Mouse (Mus musculus) limb, embryonic 15.5 days (tissue): ENCODE measurements at regions not wholly inside any gene's neighbourhood (a gene's known extent, or its start where the extent isn't known, plus 50 kb on each side); places are given as distances from the start of the nearest gene placed in this dataset.

ENCODE experiments used
- ATAC-seq: fragments of 200-750 bp; cut with Nextera tagmentation; 2 replicates; pipeline ENCODE4 v1.8.0; 2017; ENCODE audit warnings: low read depth, moderate TSS enrichment; ENCODE audit not compliant: insufficient number of reproducible peaks, low FRiP score, low TSS enrichment
- H3K27ac ChIP-seq: fragments of 300-500 bp; sonication (generic); 2 replicates; pipeline ENCODE4 v1.5.1; 2015; ENCODE audit warnings: moderate library complexity, mild to moderate bottlenecking, inconsistent platforms
- H3K27me3 ChIP-seq: fragments of 300-500 bp; sonication (generic); 2 replicates; pipeline ENCODE4 v1.6.1; 2015; ENCODE audit warnings: inconsistent platforms
- H3K36me3 ChIP-seq: fragments of 300-500 bp; sonication (generic); 2 replicates; pipeline ENCODE4 v1.6.1; 2015; ENCODE audit warnings: inconsistent platforms
- H3K4me1 ChIP-seq: fragments of 300-500 bp; sonication (generic); 2 replicates; pipeline ENCODE4 v1.6.1; 2015; ENCODE audit warnings: inconsistent platforms
- H3K4me2 ChIP-seq: fragments of 300-500 bp; sonication (generic); 2 replicates; pipeline ENCODE4 v1.6.1; 2015; ENCODE audit warnings: mild to moderate bottlenecking, inconsistent platforms
- H3K4me3 ChIP-seq: fragments of 300-500 bp; sonication (generic); 2 replicates; pipeline ENCODE4 v1.5.1; 2015; ENCODE audit warnings: mild to moderate bottlenecking, inconsistent platforms
- H3K9ac ChIP-seq: fragments of 300-500 bp; sonication (generic); 2 replicates; pipeline ENCODE4 v1.6.1; 2015; ENCODE audit warnings: inconsistent platforms
- H3K9me3 ChIP-seq: fragments of 300-500 bp; sonication (generic); 2 replicates; pipeline ENCODE4 v1.6.1; 2016; ENCODE audit warnings: inconsistent platforms
- WGBS: fragments of 180-500 bp; shearing (Covaris S2); methylation state at CpG from one replicate; pipeline ENCODE4 v1.1.7; 2015; 5-methylcytosine and 5-hydroxymethylcytosine counted together

DNA sequence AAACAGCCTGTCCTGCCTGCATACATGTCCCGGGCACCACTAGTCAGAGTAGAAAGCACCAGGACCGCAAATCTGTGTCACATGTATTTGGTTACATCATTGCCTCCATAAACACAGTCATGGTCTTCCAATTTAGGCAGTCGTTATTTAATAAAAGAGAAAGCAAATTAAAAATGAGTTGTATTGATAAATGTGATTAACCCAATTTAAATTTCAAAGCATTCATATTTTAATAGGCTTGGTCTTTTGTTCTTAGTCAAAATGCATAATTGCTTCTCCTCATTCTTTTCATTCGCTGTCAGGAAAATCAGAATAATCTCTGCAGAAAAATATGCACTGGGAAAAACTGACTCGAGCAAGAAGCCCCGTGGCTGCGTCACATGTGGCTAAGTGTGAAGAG is 307.3 kb upstream of the Id4 start:
- H3K27ac ChIP-seq, result no peak overlapping the region
- H3K4me3 ChIP-seq, result no peak overlapping the region
- H3K36me3 ChIP-seq, result no peaks in the 10 kb centered on the region
- no peaks in the 10 kb centered on the region for H3K9me3 ChIP-seq
- no peak overlapping the region for H3K9ac ChIP-seq
- no peak for ATAC-seq
- no peaks in the 10 kb centered on the region; the same call in 1 of the 2 replicates for H3K4me1 ChIP-seq
- H3K4me2 ChIP-seq, result no peak overlapping the region
- no peaks in the 10 kb centered on the region for H3K27me3 ChIP-seq
- 63% methylated on average over 7 of the region's 7 CpGs for WGBS

DNA sequence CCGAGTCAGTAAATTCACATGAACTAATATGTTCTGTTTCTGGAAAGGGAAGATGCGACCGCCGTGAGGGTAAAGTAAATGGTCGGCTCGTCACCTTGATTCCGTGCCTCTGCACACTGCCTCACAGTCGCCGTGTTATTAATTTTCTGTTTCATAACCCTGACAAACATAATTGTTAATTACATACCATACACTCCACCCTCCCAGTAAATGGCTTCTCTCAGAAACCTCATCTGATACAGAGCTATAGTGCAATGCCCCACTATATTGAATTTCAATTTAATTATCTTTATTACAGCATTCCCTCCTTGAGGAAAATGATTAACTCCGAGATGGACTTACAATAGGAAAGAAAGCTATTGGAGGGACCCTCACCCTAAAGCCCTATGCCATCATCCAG is 305.5 kb upstream of the Id4 start:
- WGBS, result 61% methylated on average over 10 of the region's 10 CpGs
- ATAC-seq, result no peak
- no peak overlapping the region for H3K4me3 ChIP-seq
- H3K9me3 ChIP-seq, result no peaks in the 10 kb centered on the region
- H3K36me3 ChIP-seq, result no peaks in the 10 kb centered on the region
- H3K27me3 ChIP-seq, result no peaks in the 10 kb centered on the region
- H3K4me2 ChIP-seq, result no peak overlapping the region
- no peak overlapping the region for H3K9ac ChIP-seq
- no peaks in the 10 kb centered on the region; the same call in 1 of the 2 replicates for H3K4me1 ChIP-seq
- H3K27ac ChIP-seq, result no peak overlapping the region

DNA sequence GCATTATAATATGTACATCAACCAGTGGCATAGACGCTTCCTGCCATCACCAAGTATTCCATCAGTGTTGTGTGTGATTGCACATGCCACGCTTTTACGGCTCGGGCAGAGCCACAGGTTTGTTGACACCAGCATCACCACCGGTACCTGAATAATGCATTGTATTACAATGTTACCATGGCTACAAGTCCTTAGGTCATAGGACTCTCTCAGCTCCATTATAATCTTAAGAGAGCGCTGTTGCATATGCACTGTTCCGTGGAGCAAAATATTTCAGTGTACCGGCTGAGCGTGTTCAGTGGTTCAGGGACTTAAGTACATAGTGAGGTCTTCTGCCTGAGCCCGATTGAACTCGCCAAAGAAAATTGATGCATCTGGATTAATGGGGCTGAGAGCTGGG is 303.4 kb upstream of the Id4 start:
- 92% methylated on average over 11 of the region's 11 CpGs for WGBS
- no peak for ATAC-seq

DNA sequence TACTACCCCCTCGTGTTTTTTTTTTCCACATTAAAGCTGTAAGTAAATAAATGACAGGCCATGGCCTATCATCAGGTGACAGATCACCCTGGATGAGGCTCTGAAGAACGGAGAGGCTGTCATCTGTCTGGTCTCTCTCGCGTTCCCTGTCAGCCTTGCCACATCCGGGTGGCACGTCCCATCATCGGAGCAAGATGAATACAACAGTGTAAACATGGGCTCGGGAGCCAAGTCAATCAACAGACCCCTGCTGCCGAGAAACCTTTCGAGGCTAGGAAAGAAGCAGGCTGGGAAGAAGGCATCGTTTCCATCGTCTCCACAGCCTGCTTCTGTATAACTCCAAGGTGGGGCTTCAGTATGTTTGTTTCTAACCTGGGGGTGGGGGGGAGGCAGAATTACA is 286.8 kb upstream of the Id4 start:
- H3K4me1 ChIP-seq, result no peaks in the 10 kb centered on the region
- no peak overlapping the region for H3K4me2 ChIP-seq
- no peaks in the 10 kb centered on the region for H3K36me3 ChIP-seq
- H3K9ac ChIP-seq, result no peak overlapping the region
- no peak overlapping the region for H3K27ac ChIP-seq
- H3K9me3 ChIP-seq, result no peaks in the 10 kb centered on the region
- no peaks in the 10 kb centered on the region for H3K27me3 ChIP-seq
- H3K4me3 ChIP-seq, result no peak overlapping the region
- no peak for ATAC-seq
- 44% methylated on average over 12 of the region's 12 CpGs for WGBS

More for the DNA sequence above, 303.4 kb upstream of the Id4 start:
- H3K4me1 ChIP-seq, result no peaks in the 10 kb centered on the region; the same call in 1 of the 2 replicates
- no peak overlapping the region for H3K4me3 ChIP-seq
- no peaks in the 10 kb centered on the region for H3K36me3 ChIP-seq
- H3K9me3 ChIP-seq, result no peaks in the 10 kb centered on the region
- H3K27ac ChIP-seq, result no peak overlapping the region
- no peak overlapping the region for H3K9ac ChIP-seq
- no peak overlapping the region for H3K4me2 ChIP-seq
- no peaks in the 10 kb centered on the region for H3K27me3 ChIP-seq

DNA sequence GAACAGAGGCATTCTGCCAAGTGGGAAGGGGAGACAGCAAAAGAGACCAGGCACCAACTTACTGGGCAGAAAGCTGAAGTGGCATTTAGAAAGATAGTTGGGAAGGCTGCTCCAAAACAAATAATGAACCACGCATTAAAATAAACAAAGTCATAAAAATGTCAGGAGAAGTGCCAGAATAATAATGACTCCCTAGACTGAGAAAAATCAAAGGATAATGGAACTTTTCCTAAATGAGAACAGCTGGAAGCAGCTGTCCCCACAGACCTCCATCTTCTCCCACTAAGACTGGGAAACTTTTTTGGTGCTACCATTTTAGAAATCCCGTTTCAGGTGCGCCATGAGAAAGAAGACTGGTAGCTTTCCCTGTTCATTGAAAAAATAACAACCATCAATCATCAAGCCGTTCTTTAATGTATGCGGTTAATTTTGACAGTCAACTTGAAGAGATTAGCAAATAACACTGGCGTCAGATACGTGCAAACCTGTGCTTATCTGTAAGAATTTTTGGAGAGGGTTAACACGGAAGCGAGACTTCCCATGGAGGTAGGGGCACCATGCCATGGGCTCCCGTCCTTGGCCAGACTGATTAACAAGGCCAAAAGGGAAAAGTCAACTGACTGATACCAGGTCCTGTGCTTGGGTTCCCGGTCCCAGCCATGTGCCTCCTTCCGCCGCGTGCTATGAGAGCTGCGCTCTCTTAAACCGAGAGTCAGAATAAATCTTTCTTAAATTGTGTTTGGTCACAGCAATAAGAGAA is 286.1 kb upstream of the Id4 start:
- 77% methylated on average over 16 of the region's 16 CpGs for WGBS
- Histone ChIP-seq H3K4me3 (no peak overlapping the region), H3K9me3 (no peaks in the 10 kb centered on the region), H3K4me2 (no peak overlapping the region), H3K4me1 (no peaks in the 10 kb centered on the region), H3K27me3 (no peaks in the 10 kb centered on the region), H3K27ac (no peak overlapping the region), H3K9ac (no peak overlapping the region), H3K36me3 (no peaks in the 10 kb centered on the region)
- no peak for ATAC-seq

DNA sequence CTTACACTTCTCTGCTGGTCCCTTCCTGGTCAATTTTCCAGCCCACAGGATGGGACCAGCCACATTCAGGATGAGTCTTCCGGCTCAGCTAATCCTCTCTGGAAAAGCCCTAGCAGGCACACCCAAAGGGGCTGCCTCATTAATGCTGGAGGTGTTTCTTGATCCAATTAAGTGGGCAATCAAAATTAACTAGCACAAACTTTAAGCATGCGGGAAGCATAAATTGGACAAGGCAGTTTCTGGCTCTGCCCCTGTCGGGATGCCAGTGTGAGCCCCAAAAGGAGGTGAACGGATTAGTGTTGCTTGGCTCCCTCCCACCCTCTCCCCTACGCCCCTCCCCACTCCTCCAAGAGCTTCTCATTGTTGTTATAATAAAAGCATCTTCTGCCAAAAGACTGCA is 262.5 kb upstream of the Id4 start:
- H3K27me3 ChIP-seq, result no peaks in the 10 kb centered on the region
- no peaks in the 10 kb centered on the region for H3K4me1 ChIP-seq
- H3K4me3 ChIP-seq, result no peak overlapping the region
- H3K9ac ChIP-seq, result no peak overlapping the region
- 28% methylated on average over 5 of the region's 5 CpGs for WGBS
- no peaks in the 10 kb centered on the region for H3K36me3 ChIP-seq
- H3K4me2 ChIP-seq, result no peak overlapping the region
- ATAC-seq, result no peak
- no peak overlapping the region for H3K27ac ChIP-seq
- no peaks in the 10 kb centered on the region for H3K9me3 ChIP-seq

DNA sequence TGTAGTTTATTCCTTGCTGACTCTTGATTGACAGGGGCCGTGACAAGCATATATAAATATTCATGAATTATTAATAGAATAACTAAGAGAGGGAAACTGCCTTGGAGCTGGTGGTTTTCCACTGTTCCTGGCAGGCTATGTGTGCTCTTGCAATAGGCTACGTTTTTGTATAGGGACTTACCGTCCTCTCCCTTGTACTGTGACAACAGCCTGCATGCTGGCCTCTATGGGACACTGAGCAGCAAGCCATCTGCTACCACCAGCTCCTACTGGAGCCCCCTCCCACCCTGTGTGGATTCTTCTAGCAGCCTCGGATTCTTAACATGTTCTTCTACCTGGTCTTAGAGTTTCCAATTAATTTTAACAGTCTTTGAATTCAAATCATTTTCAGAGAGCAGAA is 261.6 kb upstream of the Id4 start:
- H3K4me2 ChIP-seq, result no peak overlapping the region
- no peak overlapping the region for H3K9ac ChIP-seq
- H3K4me3 ChIP-seq, result no peak overlapping the region
- H3K36me3 ChIP-seq, result no peaks in the 10 kb centered on the region
- ATAC-seq, result no peak
- H3K9me3 ChIP-seq, result no peaks in the 10 kb centered on the region
- H3K4me1 ChIP-seq, result no peaks in the 10 kb centered on the region
- no peaks in the 10 kb centered on the region for H3K27me3 ChIP-seq
- no peak overlapping the region for H3K27ac ChIP-seq
- WGBS, result 70% methylated on average over 4 of the region's 4 CpGs

DNA sequence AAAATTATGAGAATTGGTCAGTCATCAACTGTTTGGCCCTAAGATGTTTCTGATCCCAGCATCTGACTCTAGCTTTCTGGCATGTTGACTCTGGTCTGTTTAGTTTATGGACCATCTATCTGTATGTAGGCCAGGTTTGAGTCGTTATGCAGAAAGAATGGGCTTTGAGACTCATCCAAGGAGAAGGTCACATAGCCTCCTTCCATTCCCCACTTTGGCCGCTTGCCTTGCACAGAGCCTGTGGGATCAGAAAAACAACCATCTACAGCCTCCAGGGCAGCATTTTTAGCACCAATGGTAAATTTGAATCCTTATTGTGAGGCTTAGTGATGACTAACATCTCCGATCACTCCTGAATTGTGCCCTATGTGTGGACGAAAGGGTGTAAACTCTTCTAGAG is 257.9 kb upstream of the Id4 start:
- H3K4me1 ChIP-seq, result no peaks in the 10 kb centered on the region
- H3K9me3 ChIP-seq, result no peaks in the 10 kb centered on the region
- no peak overlapping the region for H3K9ac ChIP-seq
- H3K27ac ChIP-seq, result no peak overlapping the region
- H3K36me3 ChIP-seq, result no peaks in the 10 kb centered on the region
- ATAC-seq, result no peak
- 81% methylated on average over 4 of the region's 4 CpGs for WGBS
- no peak overlapping the region for H3K4me3 ChIP-seq
- no peaks in the 10 kb centered on the region for H3K27me3 ChIP-seq
- H3K4me2 ChIP-seq, result no peak overlapping the region

DNA sequence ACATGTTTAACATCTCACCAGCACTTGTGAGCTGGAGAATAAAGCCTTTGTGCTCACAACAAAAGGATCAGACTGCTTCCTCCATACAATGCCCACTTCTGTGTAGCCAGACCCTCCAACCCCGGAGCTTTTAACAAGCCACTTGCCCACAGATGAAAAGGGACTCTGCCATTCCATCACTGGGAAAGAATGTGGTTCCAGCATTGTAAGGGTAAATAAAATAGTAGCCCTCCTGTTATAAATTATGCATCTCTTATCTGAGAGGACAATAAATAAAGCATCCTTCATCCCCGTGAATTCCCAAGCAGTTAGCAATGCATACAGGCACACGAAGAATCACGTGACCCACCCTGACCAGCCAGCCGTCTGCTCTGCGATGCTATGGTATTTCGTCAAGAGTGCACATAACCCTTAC is 247.7 kb upstream of the Id4 start:
- Histone ChIP-seq H3K4me1 (peaks cover 3% of the 10 kb centered on the region; the same call in 1 of the 2 replicates), H3K9ac (no peak overlapping the region), H3K27ac (no peak overlapping the region), H3K4me3 (no peak overlapping the region), H3K36me3 (no peaks in the 10 kb centered on the region), H3K4me2 (no peak overlapping the region), H3K9me3 (no peaks in the 10 kb centered on the region), H3K27me3 (no peaks in the 10 kb centered on the region)
- whole genome bisulfite sequencing, result 75% methylated on average over 7 of the region's 7 CpGs
- no peak for ATAC-seq

DNA sequence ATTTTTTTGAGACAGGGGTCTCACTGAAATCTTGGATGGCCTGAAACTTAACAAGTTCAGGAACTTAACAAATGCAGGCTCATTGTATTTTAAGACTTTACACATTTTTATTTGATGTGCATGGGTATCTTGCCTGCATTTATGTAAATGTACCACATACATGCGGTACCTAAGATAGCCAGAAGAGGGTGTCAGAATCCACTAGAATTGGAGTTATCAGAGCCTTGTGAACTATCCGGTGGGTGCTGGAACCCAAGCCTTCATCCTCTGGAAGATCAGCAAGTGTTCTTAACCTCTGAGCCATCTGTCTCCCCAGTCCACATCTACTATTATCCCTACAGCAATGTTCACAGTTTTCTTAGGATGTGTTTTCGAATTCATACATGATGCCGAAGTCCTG is 245.7 kb upstream of the Id4 start:
- H3K9me3 ChIP-seq, result no peaks in the 10 kb centered on the region
- H3K27me3 ChIP-seq, result no peaks in the 10 kb centered on the region
- no peak overlapping the region for H3K9ac ChIP-seq
- H3K27ac ChIP-seq, result no peak overlapping the region
- H3K4me1 ChIP-seq, result peaks cover 6% of the 10 kb centered on the region; the same call in 1 of the 2 replicates
- H3K4me2 ChIP-seq, result no peak overlapping the region
- no peak overlapping the region for H3K4me3 ChIP-seq
- 84% methylated on average over 4 of the region's 4 CpGs for WGBS
- no peak for ATAC-seq
- H3K36me3 ChIP-seq, result no peaks in the 10 kb centered on the region

DNA sequence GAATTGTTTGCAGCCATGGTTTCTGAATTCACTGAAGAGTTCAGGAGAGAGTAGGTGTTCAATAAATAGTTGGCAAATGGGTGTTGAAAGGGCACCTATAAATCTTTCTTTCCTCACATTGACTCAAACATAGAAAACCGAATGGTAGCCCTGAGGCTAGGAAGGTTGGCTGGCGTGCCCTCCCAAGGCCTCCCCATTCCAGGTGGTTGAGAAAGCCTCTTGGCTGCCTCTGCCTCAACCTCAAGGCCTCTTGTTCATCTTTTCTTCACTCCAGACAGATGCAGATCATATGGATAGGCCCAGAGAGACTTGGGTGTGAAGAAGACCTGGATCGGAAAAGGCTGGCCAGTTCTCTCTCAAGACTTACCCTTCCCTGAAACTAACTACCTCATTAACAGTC is 245.0 kb upstream of the Id4 start:
- peaks cover 6% of the 10 kb centered on the region; the same call in 1 of the 2 replicates for H3K4me1 ChIP-seq
- 63% methylated on average over 3 of the region's 3 CpGs for WGBS
- no peak overlapping the region for H3K9ac ChIP-seq
- no peaks in the 10 kb centered on the region for H3K9me3 ChIP-seq
- no peak overlapping the region for H3K4me3 ChIP-seq
- H3K4me2 ChIP-seq, result no peak overlapping the region
- no peaks in the 10 kb centered on the region for H3K27me3 ChIP-seq
- no peak for ATAC-seq
- H3K27ac ChIP-seq, result no peak overlapping the region
- no peaks in the 10 kb centered on the region for H3K36me3 ChIP-seq

DNA sequence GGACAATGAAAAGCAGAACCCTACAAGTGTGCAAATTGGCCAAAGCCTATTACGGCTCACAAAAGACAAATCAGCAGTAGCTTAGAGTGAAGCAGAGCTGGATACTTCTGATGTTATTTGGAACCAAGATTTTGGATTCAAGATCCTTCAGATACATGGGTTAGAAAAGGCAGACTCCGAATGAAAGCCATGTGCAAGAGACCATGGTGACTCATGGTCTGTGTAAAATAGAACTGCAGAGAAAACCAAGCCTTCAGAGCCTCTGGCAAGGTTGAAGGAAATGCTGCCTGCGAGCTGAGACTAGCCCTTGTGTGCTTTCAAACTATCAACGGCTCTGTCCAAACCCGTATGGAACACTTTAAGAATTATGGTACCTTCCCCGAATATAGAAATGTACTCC is 244.4 kb upstream of the Id4 start:
- 61% methylated on average over 6 of the region's 6 CpGs for WGBS
- Histone ChIP-seq H3K9me3 (no peaks in the 10 kb centered on the region), H3K4me3 (no peak overlapping the region), H3K36me3 (no peaks in the 10 kb centered on the region), H3K4me1 (peaks cover 6% of the 10 kb centered on the region; the same call in 1 of the 2 replicates), H3K9ac (no peak overlapping the region), H3K27ac (no peak overlapping the region), H3K4me2 (no peak overlapping the region), H3K27me3 (no peaks in the 10 kb centered on the region)
- ATAC-seq, result no peak

DNA sequence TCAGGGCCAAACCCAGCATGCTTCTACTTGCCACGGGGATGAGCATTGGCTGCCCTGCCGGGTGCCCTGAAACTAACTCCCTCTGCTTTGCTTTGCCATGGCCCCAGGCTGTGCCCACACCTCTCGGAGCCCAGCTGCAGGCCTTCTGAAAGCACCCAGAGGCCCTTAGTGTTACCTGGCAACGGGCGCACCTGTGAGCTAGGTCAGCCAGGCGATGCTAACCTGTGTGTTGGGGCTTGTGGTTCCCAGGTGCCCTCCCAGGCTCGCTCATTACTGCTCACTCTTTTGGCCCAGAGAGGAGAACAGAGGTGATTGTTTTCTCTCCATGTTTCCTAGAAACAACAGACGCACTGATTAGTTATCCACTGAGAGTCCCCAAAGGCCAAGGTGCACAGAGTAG is 243.4 kb upstream of the Id4 start:
- no peaks in the 10 kb centered on the region for H3K27me3 ChIP-seq
- H3K4me3 ChIP-seq, result no peak overlapping the region
- H3K9me3 ChIP-seq, result no peaks in the 10 kb centered on the region
- no peak overlapping the region for H3K4me2 ChIP-seq
- 66% methylated on average over 8 of the region's 8 CpGs for WGBS
- H3K4me1 ChIP-seq, result peaks cover 6% of the 10 kb centered on the region; the same call in 1 of the 2 replicates
- no peak overlapping the region for H3K9ac ChIP-seq
- no peak for ATAC-seq
- H3K36me3 ChIP-seq, result no peaks in the 10 kb centered on the region
- H3K27ac ChIP-seq, result no peak overlapping the region
